12 mouse cellular contexts compared by ENCODE assay signal in the genomic region with DNA sequence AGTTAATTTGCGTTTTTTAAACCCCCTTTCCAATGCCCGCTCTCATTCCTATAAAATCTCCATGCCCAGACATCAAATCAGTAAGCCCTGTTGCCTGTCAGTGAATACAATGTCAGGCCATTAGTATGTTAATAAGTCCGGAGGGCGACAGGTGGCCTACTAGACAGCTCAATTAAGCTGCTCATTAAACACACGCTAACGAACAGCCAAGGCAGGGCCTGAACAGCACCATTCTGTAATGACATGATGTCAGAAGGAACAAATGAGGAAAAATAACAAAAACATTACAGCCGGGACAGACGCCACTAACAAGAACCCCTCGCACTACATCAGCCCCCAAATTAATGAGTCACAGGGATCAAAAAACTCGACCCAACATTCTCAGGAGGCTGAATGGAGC. TPM values are rescaled to one million over a fixed set of nuclear protein-coding genes. Genes with fewer than 3 reads are reported as not detected.
DNase-seq lines count a peak whose midpoint lies in the region; ATAC-seq and TF ChIP-seq lines count a peak whose summit lies in the region.
"Had no signal": no experiment of that assay in that cellular context is flagged by ENCODE, and none has a peak within 500 bp of the region (broad histone marks: within the 10 kb centered on the region; RNA-seq: fewer than 3 reads in every experiment).

No protein-coding gene starts in this region.

- H3K4me3 ChIP-seq in forebrain, embryonic 10.5 days, result peak overlapping the region; percentile 35; the same call in 1 of the 2 replicates
- no peak overlapping the region for H3K4me3 ChIP-seq in hindbrain, postnatal 0 days (ENCODE audit: low read length)
- no peak overlapping the region for H3K4me3 ChIP-seq in neural tube, embryonic 12.5 days
- H3K4me3 ChIP-seq: lung, embryonic 15.5 days had no signal

- H3K4me2 ChIP-seq in hindbrain, postnatal 0 days (ENCODE audit: low read depth, low read length), result peak overlapping the region; percentile 23; the same call in 1 of the 2 replicates
- peak overlapping the region; percentile 30; the same call in 1 of the 2 replicates for H3K4me2 ChIP-seq in neural tube, embryonic 12.5 days (replicated peaks)
- H3K4me2 ChIP-seq: lung, embryonic 15.5 days had no signal

- H3K9ac ChIP-seq in hindbrain, postnatal 0 days (replicated peaks; ENCODE audit: low read length), result no peak overlapping the region
- no peak overlapping the region for H3K9ac ChIP-seq in neural tube, embryonic 12.5 days
- H3K9ac ChIP-seq: lung, embryonic 15.5 days had no signal

- peak; percentile 43 to 46 for DNase-seq in cerebellum, postnatal 14 days
- DNase-seq in forebrain, embryonic 10.5 days (ENCODE audit: extremely low spot score, low spot score), result peak; percentile 76
- peak; percentile 74 for DNase-seq in hindbrain, postnatal 0 days (ENCODE audit: low spot score)
- DNase-seq in urinary bladder, adult 2 months (ENCODE audit: low spot score), result no peak
- DNase-seq: adrenal gland, postnatal 25 days had no signal

- peaks cover 40% of the 10 kb centered on the region for H3K4me1 ChIP-seq in forebrain, embryonic 10.5 days
- H3K4me1 ChIP-seq in hindbrain, postnatal 0 days (ENCODE audit: insufficient read depth, low read length), result peaks cover 7% of the 10 kb centered on the region; the same call in 1 of the 2 replicates
- 0 out of 2 replicates have a peak, but pooled peaks cover 3% of the 10 kb centered on the region for H3K4me1 ChIP-seq in neural tube, embryonic 12.5 days
- H3K4me1 ChIP-seq: lung, embryonic 15.5 days had no signal

- 6% methylated on average over 10 of the region's 10 CpGs for WGBS in forebrain, embryonic 10.5 days
- WGBS in hindbrain, postnatal 0 days, result 8% methylated on average over 10 of the region's 10 CpGs
- 7% methylated on average over 10 of the region's 10 CpGs for WGBS in neural tube, embryonic 12.5 days

- peak overlapping the region; percentile 84 for H3K27ac ChIP-seq in forebrain, embryonic 10.5 days
- H3K27ac ChIP-seq in hindbrain, postnatal 0 days, result no peak overlapping the region
- no peak overlapping the region for H3K27ac ChIP-seq in neural tube, embryonic 12.5 days
- H3K27ac ChIP-seq: lung, embryonic 15.5 days had no signal

- no peak for TF ChIP-seq CTCF in hindbrain, postnatal 0 days (IDR thresholded peaks at IDR 0.05; ENCODE audit: low read depth)

- H3K36me3 ChIP-seq in forebrain, embryonic 10.5 days (replicated peaks), result peaks cover 7% of the 10 kb centered on the region
- H3K36me3 ChIP-seq in hindbrain, postnatal 0 days (ENCODE audit: insufficient read depth, low read length), result no peaks in the 10 kb centered on the region
- no peaks in the 10 kb centered on the region for H3K36me3 ChIP-seq in neural tube, embryonic 12.5 days
- H3K36me3 ChIP-seq: lung, embryonic 15.5 days had no signal

- peaks cover 32% of the 10 kb centered on the region for H3K9me3 ChIP-seq in forebrain, embryonic 10.5 days
- no peaks in the 10 kb centered on the region for H3K9me3 ChIP-seq in hindbrain, postnatal 0 days (ENCODE audit: low read length)
- peaks cover 14% of the 10 kb centered on the region for H3K9me3 ChIP-seq in neural tube, embryonic 12.5 days
- H3K9me3 ChIP-seq: lung, embryonic 15.5 days had no signal

- H3K27me3 ChIP-seq in forebrain, embryonic 10.5 days (ENCODE audit: poor library complexity, severe bottlenecking), result peaks cover 80% of the 10 kb centered on the region
- peaks cover 30% of the 10 kb centered on the region for H3K27me3 ChIP-seq in hindbrain, postnatal 0 days (ENCODE audit: insufficient read depth, low read length)
- peaks cover 86% of the 10 kb centered on the region for H3K27me3 ChIP-seq in neural tube, embryonic 12.5 days (replicated peaks)

- ATAC-seq in cerebellum, adult (ENCODE audit: insufficient number of reproducible peaks, low FRiP score, low TSS enrichment), result no peak
- ATAC-seq in hindbrain, postnatal 0 days, result peak; percentile 85
- peak; percentile 90; the same call in 1 of the 2 replicates for ATAC-seq in neural tube, embryonic 12.5 days (ENCODE audit: low FRiP score, low read depth)
- ATAC-seq in inflammation-experienced regulatory T-cells, adult 6 months, result no peak
- ATAC-seq in frontal cortex, adult (ENCODE audit: low TSS enrichment), result no peak

RNA-seq across cellular contexts. Expression of gene 4932438H23Rik, which starts 45.5 kb away (rescaled TPM):
- 0.10 and 0.12 TPM in 2 replicates for polyA plus RNA-seq in forebrain, embryonic 10.5 days (2016; fragmentation: Nextera tagmentation; extraction: Ambion mirVana)
- total RNA-seq in hindbrain, postnatal 0 days (2014; rRNA removed), result 1.6 and 2.0 TPM in 2 replicates
- polyA plus RNA-seq in hindbrain, postnatal 0 days (2015; fragmentation: Nextera tagmentation; extraction: Ambion mirVana), result 0.94 and 2.0 TPM in 2 replicates
- polyA plus RNA-seq in neural tube, embryonic 12.5 days (2016; fragmentation: Nextera tagmentation; extraction: Ambion mirVana), result 0.27 TPM in 1 of 2 replicates, not detected in the other
- polyA plus RNA-seq in inflammation-experienced regulatory T-cells, adult 6 months (2017; shearing (Covaris generic)), result 1 to 10 TPM in 1 of 3 experiments, under 1 TPM in 2; 0.26 to 1.1 (median 0.36) TPM
- 0.87 and 0.94 TPM in 2 replicates for polyA plus RNA-seq in urinary bladder, adult 2 months (2012; rRNA removed)
- total RNA-seq: adrenal gland, postnatal 25 days; common myeloid progenitor, adult 5-6 weeks; MEL had no signal

Comparison
In these comparisons a context has a peak if more than half of its experiments do, and no peak if none do; other contexts are left out.
1. ATAC-seq: peak in hindbrain, postnatal 0 days (single experiment) and neural tube, embryonic 12.5 days (single experiment); none in cerebellum, adult (single experiment), inflammation-experienced regulatory T-cells, adult 6 months (single experiment) and frontal cortex, adult (single experiment).